Mouse (Mus musculus) testis, adult 2 months (tissue): Measurements from ENCODE around the gene Zc3h10. TPM values are rescaled to one million over a fixed set of nuclear protein-coding genes. Genes with fewer than 3 reads are reported as not detected.
"Not testable (repeated sequence)": the region's sequence is repeated elsewhere in the genome, so short reads cannot be mapped to it uniquely, and the experiment has no call there.

Experiments
- H3K27ac ChIP-seq: fragments of 200-500 bp; 2 replicates; pipeline ENCODE4 v1.5.1; 2012; ENCODE audit warnings: low read depth, low read length; ENCODE audit not compliant: control insufficient read depth, insufficient read depth
- H3K27me3 ChIP-seq: fragments of 200-500 bp; 2 replicates; pipeline ENCODE4 v1.6.1; 2012; ENCODE audit warnings: mild to moderate bottlenecking, low read length, moderate library complexity; ENCODE audit not compliant: control insufficient read depth, insufficient read depth
- H3K36me3 ChIP-seq: fragments of 200-500 bp; 2 replicates; pipeline ENCODE4 v1.6.1; 2012; ENCODE audit warnings: mild to moderate bottlenecking, low read length; ENCODE audit not compliant: control insufficient read depth, insufficient read depth
- H3K4me1 ChIP-seq: fragments of 200-500 bp; 2 replicates; pipeline ENCODE4 v1.6.1; 2012; ENCODE audit warnings: low read length; ENCODE audit not compliant: control insufficient read depth, insufficient read depth
- H3K4me3 ChIP-seq: fragments of 200-500 bp; 2 replicates; pipeline ENCODE4 v1.5.1; 2012; ENCODE audit warnings: low read depth, mild to moderate bottlenecking, low read length, moderate library complexity, mixed read lengths; ENCODE audit not compliant: control insufficient read depth
- CTCF ChIP-seq: fragments of 200-500 bp; IDR thresholded peaks from 2 replicates; pipeline ENCODE4 v1.5.1; 2012; ENCODE audit warnings: low read depth, mild to moderate bottlenecking, inconsistent platforms, low read length, moderate library complexity; ENCODE audit not compliant: control insufficient read depth, insufficient read depth, insufficient replicate concordance
- POLR2A ChIP-seq: fragments of 200-500 bp; IDR thresholded peaks from 2 replicates; pipeline ENCODE4 v1.6.1; 2012; ENCODE audit warnings: low read depth, mild to moderate bottlenecking, inconsistent platforms, low read length, moderate library complexity; ENCODE audit not compliant: control insufficient read depth
- polyA plus RNA-seq: library from polyadenylated mRNA; depleted of rRNA; stranded (reverse); fragments of >200 nt; gene quantifications from 2 replicates; pipeline ENCODE4 v1.2.3, GENCODE M21; 2012

Zc3h10 gene
- polyA plus RNA-seq, 1 experiment = 29.9 TPM

DNA sequence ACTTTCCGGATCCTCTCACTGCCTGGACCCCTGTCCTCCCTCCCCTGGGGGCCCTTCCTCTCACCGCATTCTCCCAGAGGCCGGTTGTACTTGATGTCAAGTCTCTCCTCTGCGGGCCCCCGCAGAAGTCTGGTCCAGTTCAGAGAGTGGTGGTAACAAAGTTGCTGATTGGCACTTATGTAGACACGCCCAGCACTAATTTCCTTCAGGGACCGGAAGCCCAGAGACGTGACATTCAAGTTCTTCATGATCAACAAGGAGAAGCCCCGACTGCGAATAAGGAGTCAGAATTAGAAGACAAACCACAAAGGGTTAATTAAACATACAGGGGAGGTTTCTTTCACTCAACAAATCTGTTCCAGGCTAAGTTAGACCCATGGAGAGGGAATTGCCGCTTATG lies 30.8 kb upstream of the Zc3h10 start:
- TF ChIP-seq CTCF = no peak
- TF ChIP-seq POLR2A = no peak
- Histone ChIP-seq H3K27ac (no peak overlapping the region), H3K27me3 (no peaks in the 10 kb centered on the region), H3K4me3 (no peak overlapping the region), H3K36me3 (no peaks in the 10 kb centered on the region), H3K4me1 (peaks cover 4% of the 10 kb centered on the region)

DNA sequence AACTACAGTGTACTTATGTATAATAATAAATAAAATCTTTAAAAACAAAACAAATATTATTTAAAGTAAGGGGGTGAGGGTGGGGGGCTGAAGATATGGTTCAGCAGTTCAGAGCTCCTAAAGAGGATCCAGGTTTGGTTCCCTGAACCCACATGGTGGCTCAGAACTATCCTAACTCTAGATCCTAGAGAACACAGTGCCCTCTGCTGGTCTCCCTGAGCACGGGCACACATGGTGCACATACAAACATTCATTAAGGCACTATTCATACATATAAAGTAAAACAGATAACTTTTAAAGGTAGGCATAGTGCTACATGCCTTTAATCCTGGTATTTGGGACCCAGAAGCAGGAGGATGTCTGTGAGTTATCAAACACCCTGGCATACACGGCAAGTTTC lies 27.5 kb upstream of the Zc3h10 start:
- H3K27me3 ChIP-seq = no peaks in the 10 kb centered on the region
- H3K4me3 ChIP-seq = no peak overlapping the region
- no peaks in the 10 kb centered on the region for H3K4me1 ChIP-seq
- H3K27ac ChIP-seq = no peak overlapping the region
- TF ChIP-seq CTCF (peak; percentile 16; the same call in 1 of the 2 replicates), POLR2A (no peak)
- no peaks in the 10 kb centered on the region for H3K36me3 ChIP-seq

DNA sequence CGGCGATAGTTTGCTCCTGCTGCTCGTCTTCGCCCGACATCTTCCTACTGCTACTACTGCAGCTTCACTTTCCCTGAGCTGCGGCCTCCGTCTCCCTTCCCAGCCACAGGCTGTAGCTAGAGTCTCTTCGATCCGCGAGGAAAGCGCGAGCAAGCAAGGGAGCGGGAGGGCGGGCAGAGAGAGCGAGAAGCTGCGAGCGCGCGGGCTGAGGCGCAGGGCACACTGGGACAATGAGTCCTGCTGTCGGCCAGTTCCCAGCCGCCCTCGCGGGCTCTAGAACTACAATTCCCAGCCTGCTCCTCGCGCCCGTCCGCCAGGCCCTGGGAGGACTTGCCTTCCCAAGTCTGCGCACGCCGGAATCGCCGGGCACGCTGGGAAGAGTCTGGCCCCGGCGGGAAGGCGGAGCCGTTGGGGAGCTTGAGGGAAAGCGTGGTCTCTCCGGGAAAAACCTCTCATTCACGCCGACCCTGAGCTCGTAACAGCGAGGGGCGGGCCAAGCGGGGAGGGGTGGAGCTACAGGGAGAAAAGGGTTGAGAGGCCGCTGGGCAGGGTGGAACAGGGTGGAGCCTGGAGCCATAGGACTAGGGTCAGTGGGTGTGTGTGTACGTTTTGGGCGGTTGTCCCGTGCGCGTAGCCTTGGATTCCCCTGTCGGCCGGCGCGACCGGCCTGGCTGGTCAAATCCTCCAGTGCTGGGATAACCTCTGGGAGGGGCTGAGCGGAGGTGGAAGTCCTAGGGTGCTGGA lies 18.4 kb upstream of the Zc3h10 start, which contains the start of gene Pa2g4:
Gene Pa2g4, minus strand, starts transcription at position 200 of the 744 bp plus-strand sequence.
- H3K4me1 ChIP-seq = peaks cover 2% of the 10 kb centered on the region; the same call in 1 of the 2 replicates
- peak within 1 kb of the TSS; percentile 96 for H3K27ac ChIP-seq
- H3K4me3 ChIP-seq = peak within 1 kb of the TSS; percentile 90
- H3K36me3 ChIP-seq = 0 out of 2 replicates have a peak, but pooled peaks cover under 1% of the 10 kb centered on the region
- TF ChIP-seq CTCF (no peak), POLR2A (peak; percentile 90)
- H3K27me3 ChIP-seq = no peaks in the 10 kb centered on the region

DNA sequence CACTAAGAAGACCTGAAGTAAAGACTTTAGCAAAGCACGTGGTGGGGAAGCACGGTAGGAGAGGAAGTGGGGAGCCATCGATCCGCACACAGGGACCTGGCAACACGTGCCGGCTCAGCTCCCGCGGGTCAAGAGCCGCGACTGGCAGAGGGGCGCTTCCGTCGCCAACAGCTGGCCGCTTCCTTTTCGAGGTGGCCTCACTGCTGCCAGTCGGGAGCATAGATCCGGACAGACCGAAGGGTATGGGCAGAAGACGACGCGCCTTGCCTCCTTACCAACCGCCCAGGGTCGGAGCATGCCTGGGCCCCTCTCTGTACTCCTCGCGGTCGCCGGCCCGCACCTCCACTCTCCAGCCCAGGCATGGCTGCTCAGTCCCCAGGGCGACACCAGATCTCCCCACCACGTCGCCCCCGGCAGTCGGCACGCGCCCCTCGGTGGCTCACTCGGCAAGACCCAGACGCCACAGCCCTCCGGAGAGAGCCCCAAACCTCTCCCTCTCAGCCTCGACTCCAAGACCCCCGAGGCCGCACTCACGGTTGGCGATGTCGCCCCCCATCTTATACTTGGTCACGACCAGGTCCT lies 17.7 kb upstream of the Zc3h10 start:
- Histone ChIP-seq H3K27ac (peak overlapping the region; percentile 80), H3K27me3 (no peaks in the 10 kb centered on the region), H3K4me1 (peaks cover 2% of the 10 kb centered on the region; the same call in 1 of the 2 replicates), H3K4me3 (peak overlapping the region; percentile 90), H3K36me3 (peaks cover 3% of the 10 kb centered on the region)
- no peak for TF ChIP-seq CTCF
- TF ChIP-seq POLR2A = no peak

DNA sequence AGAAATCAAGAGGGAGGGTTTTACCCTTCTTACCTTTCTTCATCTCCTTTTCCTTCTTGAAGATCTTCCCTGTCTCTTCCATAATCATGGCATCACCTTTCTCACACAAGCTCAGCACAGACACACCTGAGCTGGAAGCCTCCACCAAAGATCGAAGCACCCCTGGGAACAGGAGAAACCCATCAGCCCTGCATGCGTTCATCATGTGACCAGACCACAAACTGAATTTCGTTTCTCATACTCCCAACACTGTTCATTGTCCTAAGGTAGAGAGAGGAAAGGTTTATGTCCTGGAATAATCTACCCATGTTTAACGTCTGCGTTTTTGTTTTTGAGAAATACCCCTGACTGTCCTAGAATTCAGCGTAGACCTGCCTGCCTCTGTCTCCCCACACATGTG lies 16.0 kb upstream of the Zc3h10 start:
- Histone ChIP-seq H3K4me1 (peaks cover 2% of the 10 kb centered on the region; the same call in 1 of the 2 replicates), H3K27ac (no peak overlapping the region), H3K27me3 (no peaks in the 10 kb centered on the region), H3K4me3 (no peak overlapping the region), H3K36me3 (peaks cover 3% of the 10 kb centered on the region)
- TF ChIP-seq CTCF (no peak), POLR2A (no peak)

DNA sequence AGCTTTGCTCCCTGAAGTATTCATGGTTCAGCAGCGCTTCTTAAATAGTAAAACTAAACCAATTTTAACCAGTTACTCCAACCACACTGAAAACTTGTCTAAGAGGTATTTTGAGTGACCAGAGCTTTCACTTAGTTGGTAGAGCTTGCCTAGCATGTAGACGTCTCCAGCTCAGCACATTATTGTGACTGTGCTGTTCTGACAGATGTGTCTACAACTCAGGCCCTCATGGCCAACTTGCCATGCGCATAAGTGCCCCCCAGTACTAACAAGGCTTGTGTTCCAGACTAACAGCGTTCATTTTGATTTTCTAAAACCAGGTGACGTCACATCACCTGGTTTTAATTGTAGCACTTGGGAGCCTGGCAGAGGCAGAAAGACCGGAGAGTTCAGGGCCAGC lies 9.4 kb upstream of the Zc3h10 start:
- no peaks in the 10 kb centered on the region for H3K27me3 ChIP-seq
- peaks cover 3% of the 10 kb centered on the region for H3K36me3 ChIP-seq
- no peaks in the 10 kb centered on the region for H3K4me1 ChIP-seq
- no peak overlapping the region for H3K4me3 ChIP-seq
- TF ChIP-seq POLR2A = no peak
- H3K27ac ChIP-seq = no peak overlapping the region

DNA sequence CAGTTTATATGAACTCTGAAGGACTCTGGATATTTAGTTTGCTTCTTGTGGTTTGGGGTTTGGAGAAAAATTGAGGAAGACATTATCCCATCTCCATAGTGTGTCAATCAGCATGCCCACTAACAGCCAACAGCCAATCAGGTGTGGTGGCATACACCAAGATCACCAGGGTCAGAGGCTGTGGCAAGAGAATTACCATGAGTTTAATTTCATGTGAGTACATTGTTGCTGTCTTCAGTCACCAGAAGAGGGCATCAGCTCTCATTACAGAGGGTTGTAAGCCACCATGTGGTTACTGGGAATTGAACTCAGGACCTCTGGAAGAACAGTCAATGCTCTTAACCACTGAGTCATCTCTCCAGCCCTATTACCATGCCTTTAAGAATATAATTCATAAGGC lies 8.7 kb upstream of the Zc3h10 start:
- no peak for TF ChIP-seq CTCF
- no peak for TF ChIP-seq POLR2A
- H3K27me3 ChIP-seq = no peaks in the 10 kb centered on the region
- no peak overlapping the region for H3K4me3 ChIP-seq
- no peaks in the 10 kb centered on the region for H3K4me1 ChIP-seq
- peaks cover 3% of the 10 kb centered on the region for H3K36me3 ChIP-seq
- no peak overlapping the region for H3K27ac ChIP-seq

DNA sequence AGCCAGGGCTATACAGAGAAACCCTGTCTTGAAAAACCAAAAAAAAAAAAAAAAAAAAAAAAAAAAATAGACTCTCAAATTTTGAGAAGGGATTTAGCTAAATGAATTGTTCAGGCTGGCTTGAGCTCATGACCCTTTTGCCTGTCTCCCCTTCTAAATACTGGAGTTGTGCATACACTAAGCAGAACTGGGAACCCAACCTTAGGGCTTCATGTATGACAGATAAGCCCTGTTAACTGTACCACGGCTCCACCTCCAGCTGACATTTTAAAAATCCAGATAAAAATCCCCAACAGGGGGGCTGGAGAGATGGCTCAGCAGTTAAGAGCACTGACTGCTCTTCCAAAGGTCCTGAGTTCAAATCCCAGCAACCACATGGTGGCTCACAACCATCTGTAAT lies 8.0 kb upstream of the Zc3h10 start:
- not testable (repeated sequence) for H3K4me1 ChIP-seq, H3K4me3 ChIP-seq, H3K36me3 ChIP-seq, H3K27ac ChIP-seq, H3K27me3 ChIP-seq

DNA sequence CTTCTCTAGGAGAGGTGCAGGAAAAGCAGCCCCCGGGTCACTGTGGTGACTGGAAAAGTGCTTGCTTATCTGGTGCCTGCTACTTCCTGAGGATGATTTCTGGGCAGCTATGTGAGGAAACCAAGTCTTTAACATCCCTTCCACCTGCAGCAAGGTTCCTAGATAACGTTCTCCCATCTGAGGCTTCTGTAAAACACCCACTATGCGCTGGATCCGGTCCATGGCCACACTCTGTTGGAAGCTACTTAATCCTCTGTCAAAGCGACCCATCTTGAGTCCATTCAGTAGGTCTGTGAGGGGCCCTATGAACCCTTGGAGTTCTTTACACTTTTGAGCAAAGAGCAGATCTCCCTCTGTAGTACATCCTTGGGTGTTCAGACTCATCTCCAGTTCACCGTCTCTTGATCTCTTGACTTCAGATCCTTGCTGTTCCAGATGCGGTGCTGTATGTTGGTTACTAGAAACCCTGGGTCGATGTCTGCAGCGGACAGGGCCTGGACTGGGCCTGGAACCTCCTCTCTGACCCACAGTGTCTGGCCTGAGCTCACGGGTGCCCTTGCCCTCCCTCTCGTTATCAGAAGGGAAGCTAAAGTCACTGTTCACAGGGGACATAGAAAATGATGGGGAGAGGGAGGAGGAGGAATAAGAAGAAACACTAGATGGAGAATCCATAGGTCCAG lies 2.7 kb upstream of the Zc3h10 start:
- H3K4me1 ChIP-seq, H3K36me3 ChIP-seq, H3K27ac ChIP-seq, H3K27me3 ChIP-seq, H3K4me3 ChIP-seq: not testable (repeated sequence)

DNA sequence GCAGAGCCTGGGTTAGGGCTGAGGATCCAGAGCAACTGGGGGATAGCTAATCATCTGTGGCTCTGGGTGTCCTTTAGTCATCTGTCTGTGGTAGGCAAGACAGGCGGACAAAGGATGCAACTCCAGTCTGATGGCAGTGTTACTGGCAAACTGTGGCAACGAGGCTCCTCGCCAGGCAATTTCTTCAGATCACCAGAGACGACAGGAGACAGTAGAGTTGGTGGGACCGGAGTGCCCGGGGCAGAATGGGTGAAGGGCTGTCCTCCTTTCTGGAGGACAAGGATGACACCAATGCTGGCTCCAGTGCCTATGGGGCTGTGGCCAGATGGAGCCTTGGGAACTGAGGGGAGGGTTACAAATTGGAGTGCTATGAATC lies 2.1 kb upstream of the Zc3h10 start:
- not testable (repeated sequence) for H3K4me1 ChIP-seq, H3K27ac ChIP-seq, H3K27me3 ChIP-seq, H3K4me3 ChIP-seq, H3K36me3 ChIP-seq
